Mouse (Mus musculus): Measurements from ENCODE around the gene Hnrnpab.

Hnrnpab gene

GRCm38 (mm10) chr11:51606447-51607095 lies at the start of gene Hnrnpab:
TSS of gene Hnrnpab (minus strand) at chr11:51606847.
- peak; percentile 99 for DNase-seq (ENCODE audit: extremely low spot score, low spot score)

- DNase-seq (ENCODE audit: extremely low spot score, low spot score) = no peak
Measured at GRCm38 (mm10) chr11:51654891-51655290, 48.2 kb upstream of the Hnrnpab start.

GRCm38 (mm10) chr11:51653736-51654135 lies 47.1 kb upstream of the Hnrnpab start:
- DNase-seq (ENCODE audit: extremely low spot score, low spot score) = no peak

GRCm38 (mm10) chr11:51652889-51653418 lies 46.3 kb upstream of the Hnrnpab start:
- no peak for DNase-seq (ENCODE audit: extremely low spot score, low spot score)

GRCm38 (mm10) chr11:51650691-51651515 lies 44.3 kb upstream of the Hnrnpab start, which contains the start of the genes N4bp3 and D930048N14Rik:
TSS of gene N4bp3 (minus strand) at chr11:51650842.
TSS of gene D930048N14Rik (plus strand) at chr11:51650954.
- peak; percentile 76 for DNase-seq (ENCODE audit: extremely low spot score, low spot score)

- DNase-seq (ENCODE audit: extremely low spot score, low spot score) = no peak
Measured at GRCm38 (mm10) chr11:51650261-51650660, 43.6 kb upstream of the Hnrnpab start.

- DNase-seq (ENCODE audit: extremely low spot score, low spot score) = peak; percentile 37
Measured at GRCm38 (mm10) chr11:51649889-51650199, 43.2 kb upstream of the Hnrnpab start.

- peak; percentile 44 for DNase-seq (ENCODE audit: extremely low spot score, low spot score)
Measured at GRCm38 (mm10) chr11:51649111-51649888, 42.7 kb upstream of the Hnrnpab start.

- peak; percentile 72 for DNase-seq (ENCODE audit: extremely low spot score, low spot score)
Measured at GRCm38 (mm10) chr11:51648566-51648965, 41.9 kb upstream of the Hnrnpab start.

GRCm38 (mm10) chr11:51646751-51647667 lies 40.4 kb upstream of the Hnrnpab start:
- DNase-seq (ENCODE audit: extremely low spot score, low spot score) = peak; percentile 19

- no peak for DNase-seq (ENCODE audit: extremely low spot score, low spot score)
Measured at GRCm38 (mm10) chr11:51646245-51646644, 39.6 kb upstream of the Hnrnpab start.

GRCm38 (mm10) chr11:51645293-51645692 lies 38.6 kb upstream of the Hnrnpab start:
- no peak for DNase-seq (ENCODE audit: extremely low spot score, low spot score)

GRCm38 (mm10) chr11:51644217-51644616 lies 37.6 kb upstream of the Hnrnpab start:
- no peak for DNase-seq (ENCODE audit: extremely low spot score, low spot score)

- no peak for DNase-seq (ENCODE audit: extremely low spot score, low spot score)
Measured at GRCm38 (mm10) chr11:51643761-51644160, 37.1 kb upstream of the Hnrnpab start.

- DNase-seq (ENCODE audit: extremely low spot score, low spot score) = no peak
Measured at GRCm38 (mm10) chr11:51643202-51643601, 36.6 kb upstream of the Hnrnpab start.

GRCm38 (mm10) chr11:51640748-51641147 lies 34.1 kb upstream of the Hnrnpab start:
- DNase-seq (ENCODE audit: extremely low spot score, low spot score) = no peak

GRCm38 (mm10) chr11:51638497-51638896 lies 31.9 kb upstream of the Hnrnpab start:
- DNase-seq (ENCODE audit: extremely low spot score, low spot score) = no peak

GRCm38 (mm10) chr11:51637971-51638414 lies 31.3 kb upstream of the Hnrnpab start:
- peak; percentile 63 for DNase-seq (ENCODE audit: extremely low spot score, low spot score)

- peak; percentile 68 for DNase-seq (ENCODE audit: extremely low spot score, low spot score)
Measured at GRCm38 (mm10) chr11:51636323-51636684, 29.7 kb upstream of the Hnrnpab start.

- DNase-seq (ENCODE audit: extremely low spot score, low spot score) = peak; percentile 88
Measured at GRCm38 (mm10) chr11:51635525-51636322, 29.1 kb upstream of the Hnrnpab start, which contains the start of gene Rmnd5b. TSS of gene Rmnd5b (minus strand) at chr11:51635896.

Measured in neural tube, embryonic 10.5 days (tissue).